Mouse (Mus musculus) stomach, embryonic 14.5 days (tissue): ENCODE results near the gene Ctu1. TPM values are rescaled to one million over a fixed set of nuclear protein-coding genes. Genes with fewer than 3 reads are reported as not detected.
A peak's percentile ranks its signal among the peaks of the same experiment; 100 is the strongest.

Experiments
- ATAC-seq: fragments of 200-750 bp; cut with Nextera tagmentation; 2 replicates; pipeline ENCODE4 v1.8.0; 2017; ENCODE audit warnings: low read depth, moderate TSS enrichment; ENCODE audit not compliant: insufficient number of reproducible peaks, insufficient read depth, low FRiP score
- H3K27ac ChIP-seq: fragments of 300-500 bp; sonication (generic); 2 replicates; pipeline ENCODE4 v1.5.1; 2014; ENCODE audit warnings: mild to moderate bottlenecking, low read length, moderate library complexity, mixed read lengths
- H3K27me3 ChIP-seq: fragments of 300-500 bp; sonication (generic); 2 replicates; pipeline ENCODE4 v1.6.1; 2014; ENCODE audit warnings: low read length, control low read depth, mixed read lengths; ENCODE audit not compliant: control insufficient read depth, insufficient read depth
- H3K36me3 ChIP-seq: fragments of 300-500 bp; sonication (generic); 2 replicates; pipeline ENCODE4 v1.6.1; 2014; ENCODE audit warnings: mild to moderate bottlenecking, control low read depth, low read length, moderate library complexity, mixed read lengths; ENCODE audit not compliant: control insufficient read depth, insufficient read depth
- H3K4me1 ChIP-seq: fragments of 300-500 bp; sonication (generic); 2 replicates; pipeline ENCODE4 v1.6.1; 2014; ENCODE audit warnings: low read length, control low read depth, mixed read lengths; ENCODE audit not compliant: control insufficient read depth, insufficient read depth
- H3K4me2 ChIP-seq: fragments of 300-500 bp; sonication (generic); replicated peaks from 2 replicates; pipeline ENCODE4 v1.6.1; 2014; ENCODE audit warnings: low read depth, low read length, control low read depth
- H3K4me3 ChIP-seq: fragments of 300-500 bp; sonication (generic); 2 replicates; pipeline ENCODE4 v1.5.1; 2014; ENCODE audit warnings: low read depth, low read length, control low read depth
- H3K9ac ChIP-seq: fragments of 300-500 bp; sonication (generic); replicated peaks from 2 replicates; pipeline ENCODE4 v1.6.1; 2014; ENCODE audit warnings: low read depth, mild to moderate bottlenecking, control low read depth, low read length, moderate library complexity, mixed read lengths
- H3K9me3 ChIP-seq: fragments of 300-500 bp; sonication (generic); 2 replicates; pipeline ENCODE4 v1.6.1; 2016; ENCODE audit warnings: low read depth, low read length, control low read depth; ENCODE audit not compliant: control insufficient read depth
- WGBS: fragments of 180-500 bp; shearing (Covaris S2); extraction: QIAGEN DNeasy Blood & Tissue Kit; methylation state at CpG from one replicate; pipeline ENCODE4 v1.1.7; 2014; 5-methylcytosine and 5-hydroxymethylcytosine counted together
- polyA plus RNA-seq: library from polyadenylated mRNA; unstranded; fragments of >200 nt; fragmentation: Nextera tagmentation; extraction: Ambion mirVana; gene quantifications from 2 replicates; pipeline ENCODE4 v1.2.1, GENCODE M21; 2014

Gene Ctu1
- polyA plus RNA-seq = 11.0 TPM in 2 replicates

- WGBS = under 1% methylated on average over 26 of the region's 26 CpGs
- H3K27ac ChIP-seq = peak within 1 kb of the TSS; percentile 71; the same call in 1 of the 2 replicates
- peak; percentile 95 for ATAC-seq
These were observed at the start of gene Ctu1 for GRCm38 (mm10) chr7:43671809-43672580. Gene Ctu1 (plus strand): TSS chr7:43672016.

GRCm38 (mm10) chr7:43622927-43623326 lies 48.9 kb upstream of the Ctu1 start:
- H3K9ac ChIP-seq = no peak overlapping the region
- H3K27me3 ChIP-seq = no peaks in the 10 kb centered on the region
- no peaks in the 10 kb centered on the region for H3K36me3 ChIP-seq
- no peak overlapping the region for H3K4me3 ChIP-seq
- H3K4me1 ChIP-seq = no peaks in the 10 kb centered on the region
- no peaks in the 10 kb centered on the region for H3K9me3 ChIP-seq
- ATAC-seq = no peak
- WGBS = 77% methylated on average over 7 of the region's 7 CpGs
- no peak overlapping the region for H3K4me2 ChIP-seq
- H3K27ac ChIP-seq = no peak overlapping the region

More at GRCm38 (mm10) chr7:43671809-43672580, at the start of gene Ctu1:
- Histone ChIP-seq H3K4me1 (peaks cover 8% of the 10 kb centered on the region; the same call in 1 of the 2 replicates), H3K9me3 (no peaks in the 10 kb centered on the region), H3K4me2 (peak within 1 kb of the TSS; percentile 72), H3K27me3 (no peaks in the 10 kb centered on the region), H3K9ac (peak within 1 kb of the TSS; percentile 72), H3K36me3 (peaks cover 21% of the 10 kb centered on the region), H3K4me3 (peak within 1 kb of the TSS; percentile 80)

GRCm38 (mm10) chr7:43623819-43624218 lies 48.0 kb upstream of the Ctu1 start:
- Histone ChIP-seq H3K36me3 (no peaks in the 10 kb centered on the region), H3K27ac (no peak overlapping the region), H3K27me3 (no peaks in the 10 kb centered on the region), H3K9ac (no peak overlapping the region), H3K4me1 (no peaks in the 10 kb centered on the region), H3K4me2 (no peak overlapping the region), H3K9me3 (no peaks in the 10 kb centered on the region), H3K4me3 (no peak overlapping the region)
- ATAC-seq = no peak
- WGBS = 9% methylated on average over 10 of the region's 10 CpGs

GRCm38 (mm10) chr7:43625065-43625464 lies 46.8 kb upstream of the Ctu1 start:
- no peak overlapping the region for H3K4me2 ChIP-seq
- WGBS = 75% methylated on average over 3 of the region's 3 CpGs
- no peaks in the 10 kb centered on the region for H3K27me3 ChIP-seq
- no peak overlapping the region for H3K4me3 ChIP-seq
- ATAC-seq = no peak
- H3K36me3 ChIP-seq = no peaks in the 10 kb centered on the region
- no peaks in the 10 kb centered on the region for H3K9me3 ChIP-seq
- no peaks in the 10 kb centered on the region for H3K4me1 ChIP-seq
- no peak overlapping the region for H3K9ac ChIP-seq
- no peak overlapping the region for H3K27ac ChIP-seq

- Histone ChIP-seq H3K4me3 (no peak overlapping the region), H3K9ac (no peak overlapping the region), H3K36me3 (no peaks in the 10 kb centered on the region), H3K27ac (no peak overlapping the region), H3K9me3 (no peaks in the 10 kb centered on the region), H3K4me1 (no peaks in the 10 kb centered on the region), H3K27me3 (no peaks in the 10 kb centered on the region), H3K4me2 (no peak overlapping the region)
- WGBS = 79% methylated on average over 8 of the region's 8 CpGs
- no peak for ATAC-seq
These were observed 45.9 kb upstream of the Ctu1 start for GRCm38 (mm10) chr7:43625794-43626422.

GRCm38 (mm10) chr7:43633940-43634339 lies 37.9 kb upstream of the Ctu1 start:
- no peak overlapping the region for H3K9ac ChIP-seq
- no peaks in the 10 kb centered on the region for H3K27me3 ChIP-seq
- no peaks in the 10 kb centered on the region for H3K4me1 ChIP-seq
- H3K4me2 ChIP-seq = no peak overlapping the region
- 69% methylated on average over 4 of the region's 4 CpGs for WGBS
- H3K9me3 ChIP-seq = no peaks in the 10 kb centered on the region
- no peak overlapping the region for H3K4me3 ChIP-seq
- ATAC-seq = no peak
- no peaks in the 10 kb centered on the region for H3K36me3 ChIP-seq
- H3K27ac ChIP-seq = no peak overlapping the region

GRCm38 (mm10) chr7:43634500-43634899 lies 37.3 kb upstream of the Ctu1 start, which contains the start of gene Ceacam18:
Gene Ceacam18 (plus strand): TSS chr7:43634707.
- Histone ChIP-seq H3K4me3 (no peak within 1 kb of the TSS), H3K27me3 (no peaks in the 10 kb centered on the region), H3K36me3 (no peaks in the 10 kb centered on the region), H3K9ac (no peak within 1 kb of the TSS), H3K27ac (no peak within 1 kb of the TSS), H3K4me1 (no peaks in the 10 kb centered on the region), H3K4me2 (no peak within 1 kb of the TSS), H3K9me3 (no peaks in the 10 kb centered on the region)
- ATAC-seq = no peak
- 60% methylated on average over 6 of the region's 6 CpGs for WGBS

- Histone ChIP-seq H3K9ac (no peak overlapping the region), H3K27ac (no peak overlapping the region), H3K36me3 (no peaks in the 10 kb centered on the region), H3K27me3 (no peaks in the 10 kb centered on the region), H3K4me3 (no peak overlapping the region), H3K9me3 (no peaks in the 10 kb centered on the region), H3K4me2 (no peak overlapping the region), H3K4me1 (no peaks in the 10 kb centered on the region)
- 56% methylated on average over 2 of the region's 2 CpGs for WGBS
- no peak for ATAC-seq
These were observed 35.6 kb upstream of the Ctu1 start for GRCm38 (mm10) chr7:43636194-43636593.
